Mouse (Mus musculus) neural tube, embryonic 10.5 days (tissue): ENCODE measurements around the gene Actl7b.

Experiments used
- DNase-seq: peaks from one replicate; pipeline ENCODE4 v3.0.0-alpha.2; 2017; ENCODE audit warnings: low spot score; ENCODE audit errors: extremely low spot score

The Actl7b gene

GRCm38 (mm10) chr4:56741041-56741493 lies at the start of gene Actl7b:
TSS of gene Actl7b (minus strand) at chr4:56741443.
- no peak for DNase-seq

DNA sequence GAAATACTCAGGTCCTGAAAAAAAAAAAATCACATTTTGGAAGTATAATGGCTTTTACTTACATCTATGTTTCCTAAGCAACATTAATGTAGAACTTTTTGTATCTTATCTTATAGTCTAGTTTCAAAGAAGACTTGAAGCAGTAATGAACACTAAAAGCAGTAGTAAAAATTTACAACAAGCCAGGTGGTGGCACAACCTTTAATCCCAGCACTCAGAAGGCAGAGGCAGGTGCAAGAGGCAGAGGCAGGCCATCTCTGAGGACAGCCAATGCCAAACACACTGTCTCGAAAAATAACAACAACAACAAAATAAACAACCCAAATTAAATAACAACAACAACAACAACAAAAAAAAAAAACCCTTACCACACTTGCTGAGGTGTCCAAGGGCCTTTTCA lies 29.8 kb upstream of the Actl7b start:
- no peak for DNase-seq

- no peak for DNase-seq
These were observed 27.7 kb upstream of the Actl7b start for GRCm38 (mm10) chr4:56768913-56769312.

- DNase-seq = no peak
These were observed 26.6 kb upstream of the Actl7b start for GRCm38 (mm10) chr4:56767861-56768284.

DNA sequence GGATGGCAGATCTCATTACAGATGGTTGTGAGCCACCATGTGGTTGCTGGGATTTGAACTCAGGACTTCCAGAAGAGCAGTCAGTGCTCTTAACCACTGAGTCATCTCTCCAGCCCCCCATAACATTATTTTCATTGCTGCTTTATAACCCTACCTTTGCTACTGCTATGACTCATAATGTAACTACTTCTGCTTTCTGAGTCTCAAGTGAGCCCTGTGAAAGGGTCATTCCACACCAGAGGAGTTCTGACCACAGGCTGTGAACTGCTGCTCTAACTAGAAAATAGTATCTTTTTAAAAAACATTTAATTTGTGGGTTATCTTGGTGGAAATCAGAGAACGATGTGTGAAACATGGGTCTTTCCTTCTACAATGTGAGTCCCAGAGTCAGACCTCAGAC lies 16.4 kb upstream of the Actl7b start:
- no peak for DNase-seq

- no peak for DNase-seq
These were observed 15.8 kb upstream of the Actl7b start for GRCm38 (mm10) chr4:56756966-56757600.

DNA sequence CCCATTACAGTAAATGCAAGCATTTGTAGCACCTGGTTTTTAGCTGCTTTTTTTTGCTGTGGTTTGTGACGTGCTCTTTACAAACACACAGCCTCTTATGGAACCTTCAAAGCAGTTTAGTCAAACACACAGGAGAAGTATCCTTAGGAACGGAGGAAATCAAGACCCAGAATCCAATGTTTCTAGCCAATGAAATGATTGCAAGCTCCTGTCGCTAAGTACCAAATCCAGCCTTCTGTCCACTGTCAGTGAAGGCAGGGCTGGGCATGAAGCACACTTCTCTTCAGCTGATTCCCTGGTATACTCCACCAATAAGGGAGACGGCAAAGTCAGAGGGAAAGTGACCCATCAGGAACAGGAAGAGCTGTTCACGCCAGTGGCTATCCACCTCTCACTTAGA lies 14.8 kb upstream of the Actl7b start:
- DNase-seq = no peak

GRCm38 (mm10) chr4:56747456-56747855 lies 6.2 kb upstream of the Actl7b start:
- DNase-seq = no peak

GRCm38 (mm10) chr4:56746345-56746744 lies 5.1 kb upstream of the Actl7b start:
- DNase-seq = no peak

GRCm38 (mm10) chr4:56743363-56744195 lies 2.3 kb upstream of the Actl7b start, which contains the start of gene Actl7a:
TSS of gene Actl7a (plus strand) at chr4:56743413.
- DNase-seq = no peak

- no peak for DNase-seq
These were observed 1.5 kb upstream of the Actl7b start for GRCm38 (mm10) chr4:56742698-56743097.

GRCm38 (mm10) chr4:56740611-56741010 lies 632 bp downstream of the Actl7b start:
- DNase-seq = no peak

DNA sequence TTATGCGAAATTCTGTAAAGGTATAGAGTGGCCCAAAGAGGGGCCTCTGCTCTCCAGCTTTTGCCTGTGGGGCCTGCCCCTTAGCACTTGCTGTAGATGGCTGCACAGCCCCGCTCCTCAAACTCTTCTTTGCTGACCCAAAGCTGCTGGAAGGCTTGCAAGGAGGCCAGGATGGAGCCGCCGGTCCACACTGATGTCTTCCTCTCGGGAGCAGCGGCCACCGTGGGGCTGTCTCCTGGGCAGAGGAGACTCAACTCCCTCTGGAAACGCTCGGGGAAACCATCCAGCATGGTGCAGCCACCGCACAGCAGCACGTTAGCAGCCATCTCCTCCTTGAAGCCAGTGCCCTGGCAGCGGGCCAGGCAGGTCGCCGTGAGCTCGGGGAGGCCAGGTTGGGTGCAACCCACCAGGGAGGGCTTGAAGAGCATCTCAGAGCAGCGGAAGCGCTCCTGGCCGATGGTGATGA lies 1.2 kb downstream of the Actl7b start, which contains the start of gene Gm26657:
Gm26657 (plus strand) TSS at position 51 of the 466 bp plus-strand sequence.
- DNase-seq = no peak

- peak; percentile 25 for DNase-seq
These were observed 15.4 kb downstream of the Actl7b start for GRCm38 (mm10) chr4:56725839-56726238.

GRCm38 (mm10) chr4:56723237-56723636 lies 18.0 kb downstream of the Actl7b start:
- DNase-seq = no peak

GRCm38 (mm10) chr4:56722346-56722745 lies 18.9 kb downstream of the Actl7b start:
- DNase-seq = no peak

DNA sequence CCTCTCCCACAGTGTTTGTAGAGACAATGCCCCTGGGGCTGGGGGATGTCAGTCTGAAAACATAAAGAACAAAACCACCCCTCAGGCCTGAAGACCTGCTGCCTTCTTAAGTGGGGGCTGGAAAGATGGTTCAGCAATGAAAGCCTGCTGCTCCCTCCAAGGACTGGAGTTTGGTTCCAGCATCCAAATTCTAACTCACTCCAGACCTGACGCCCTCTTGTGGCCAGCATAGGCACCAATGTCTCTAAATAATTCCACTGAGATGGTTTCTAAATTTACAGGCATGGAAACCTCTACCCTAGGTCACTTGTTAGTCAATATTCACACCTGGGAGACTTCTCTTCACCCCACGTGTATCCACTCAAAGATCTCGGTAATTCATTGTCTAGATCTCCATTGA lies 19.8 kb downstream of the Actl7b start:
- DNase-seq = peak; percentile 34

GRCm38 (mm10) chr4:56720403-56720802 lies 20.8 kb downstream of the Actl7b start:
- DNase-seq = no peak

GRCm38 (mm10) chr4:56719456-56719855 lies 21.8 kb downstream of the Actl7b start:
- no peak for DNase-seq

- DNase-seq = no peak
These were observed 22.4 kb downstream of the Actl7b start for GRCm38 (mm10) chr4:56718573-56719442.

DNA sequence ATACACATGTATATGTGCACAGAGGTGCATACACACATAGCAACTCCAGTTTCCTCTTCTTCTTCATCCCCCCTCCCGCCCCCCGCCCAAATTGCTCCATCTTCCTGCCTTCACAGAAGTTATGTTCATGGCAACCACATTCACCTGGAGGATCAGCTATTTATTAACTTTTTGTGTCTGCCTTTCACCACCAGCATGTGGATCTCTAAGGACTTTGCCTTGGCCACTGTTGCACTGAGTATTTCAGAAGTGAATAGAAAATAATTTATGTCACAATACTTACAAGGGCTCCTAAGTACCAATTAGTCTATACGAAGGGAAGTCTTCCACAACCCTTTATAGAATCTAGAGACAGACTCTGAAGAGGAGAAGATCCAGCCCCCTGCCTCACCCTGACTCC lies 23.3 kb downstream of the Actl7b start:
- no peak for DNase-seq
